Mouse (Mus musculus) spleen, adult 2 months (tissue): Measurements from ENCODE around the gene Tns1.

Source experiments
- CTCF ChIP-seq: fragments of 200-500 bp; IDR thresholded peaks from 2 replicates; pipeline ENCODE4 v1.5.1; 2011; ENCODE audit warnings: mild to moderate bottlenecking, inconsistent platforms; ENCODE audit not compliant: insufficient read depth, insufficient read length, insufficient replicate concordance; ENCODE audit errors: extremely low read depth
- POLR2A ChIP-seq: fragments of 200-500 bp; IDR thresholded peaks from 2 replicates; pipeline ENCODE4 v1.6.1; 2011; ENCODE audit warnings: low read depth, low read length, inconsistent platforms

DNA sequence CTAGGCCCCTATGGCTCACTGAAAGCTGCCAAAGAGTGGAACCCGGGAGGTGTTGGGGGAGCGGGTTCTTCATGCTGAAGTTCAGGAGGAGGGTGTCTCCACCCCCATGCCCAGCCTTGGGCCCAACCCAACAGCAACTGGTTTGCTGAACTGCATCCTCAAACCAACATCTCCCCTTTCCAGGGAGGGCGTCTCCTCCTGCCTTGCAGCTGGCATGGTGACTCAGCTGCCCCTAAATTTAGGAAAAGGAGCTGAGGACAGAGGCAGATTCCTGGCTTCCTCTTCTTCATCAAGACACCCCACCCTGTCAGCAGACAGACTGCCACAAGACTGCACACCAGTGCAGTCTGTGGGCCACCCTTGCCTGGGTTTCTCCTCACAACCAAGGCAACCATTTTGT lies 173.1 kb downstream of the Tns1 start:
- TF ChIP-seq CTCF (no peak), POLR2A (no peak)
